Mouse (Mus musculus) forebrain, embryonic 14.5 days (tissue): ENCODE measurements around the gene Tusc2. TPM values are rescaled to one million over a fixed set of nuclear protein-coding genes. Genes with fewer than 3 reads are reported as not detected.
A peak's percentile ranks its signal among the peaks of the same experiment; 100 is the strongest.

ENCODE experiments used
- ATAC-seq: fragments of 200-750 bp; cut with Nextera tagmentation; 2 replicates; pipeline ENCODE4 v1.8.0; 2017; ENCODE audit warnings: mild to moderate bottlenecking, moderate library complexity
- DNase-seq: peaks from one replicate; pipeline ENCODE4 v3.0.0-alpha.2; 2015; ENCODE audit warnings: low spot score
- H3K27ac ChIP-seq: fragments of 300-500 bp; sonication (generic); 2 replicates; pipeline ENCODE4 v1.5.1; 2014; ENCODE audit warnings: low read depth, mild to moderate bottlenecking, control low read depth, low read length, moderate library complexity
- H3K27me3 ChIP-seq: fragments of 300-500 bp; sonication (generic); replicated peaks from 2 replicates; pipeline ENCODE4 v1.6.1; 2014; ENCODE audit warnings: low read length, control low read depth, mixed read lengths; ENCODE audit not compliant: control insufficient read depth, insufficient read depth
- H3K36me3 ChIP-seq: fragments of 300-500 bp; sonication (generic); 2 replicates; pipeline ENCODE4 v1.6.1; 2014; ENCODE audit warnings: low read length, control low read depth; ENCODE audit not compliant: control insufficient read depth, insufficient read depth
- H3K4me1 ChIP-seq: fragments of 300-500 bp; sonication (generic); 2 replicates; pipeline ENCODE4 v1.6.1; 2014; ENCODE audit warnings: antibody characterized with exemption, low read length, control low read depth; ENCODE audit not compliant: control insufficient read depth, insufficient read depth
- H3K4me2 ChIP-seq: fragments of 300-500 bp; sonication (generic); 2 replicates; pipeline ENCODE4 v1.6.1; 2014; ENCODE audit warnings: mild to moderate bottlenecking, control low read depth, low read length
- H3K4me3 ChIP-seq: fragments of 300-500 bp; sonication (generic); 2 replicates; pipeline ENCODE4 v1.5.1; 2014; ENCODE audit warnings: low read depth, low read length, control low read depth
- H3K9ac ChIP-seq: fragments of 300-500 bp; sonication (generic); 2 replicates; pipeline ENCODE4 v1.6.1; 2014; ENCODE audit warnings: mild to moderate bottlenecking, low read length, control low read depth, moderate library complexity
- H3K9me3 ChIP-seq: fragments of 300-500 bp; sonication (generic); replicated peaks from 2 replicates; pipeline ENCODE4 v1.6.1; 2016; ENCODE audit warnings: low read length, control low read depth, mixed read lengths; ENCODE audit not compliant: control insufficient read depth
- WGBS: fragments of 180-500 bp; shearing (Covaris S2); extraction: QIAGEN DNeasy Blood & Tissue Kit; methylation state at CpG from one replicate; pipeline ENCODE4 v1.1.7; 2014; 5-methylcytosine and 5-hydroxymethylcytosine counted together
- polyA plus RNA-seq: library from polyadenylated mRNA; unstranded; fragments of >200 nt; fragmentation: Nextera tagmentation; extraction: Ambion mirVana; gene quantifications from 2 replicates; pipeline ENCODE4 v1.2.1, GENCODE M21; 2014

Gene Tusc2
- polyA plus RNA-seq: 105 and 107 TPM in 2 replicates

GRCm38 (mm10) chr9:107563029-107563581 is at the start of gene Tusc2:
TSS of gene Tusc2 (plus strand) at chr9:107563255.
- under 1% methylated on average over 46 of the region's 46 CpGs for WGBS
- H3K9ac ChIP-seq: peak within 1 kb of the TSS; percentile 76
- H3K4me3 ChIP-seq: peak within 1 kb of the TSS; percentile 71
- ATAC-seq: peak; percentile 98
- peak; percentile 96 for DNase-seq
- peaks cover 14% of the 10 kb centered on the region for H3K4me1 ChIP-seq
- H3K27me3 ChIP-seq: no peaks in the 10 kb centered on the region
- H3K36me3 ChIP-seq: peaks cover 65% of the 10 kb centered on the region
- H3K9me3 ChIP-seq: no peaks in the 10 kb centered on the region
- no peak within 1 kb of the TSS; the same call in 1 of the 2 replicates for H3K27ac ChIP-seq
- peak within 1 kb of the TSS; percentile 75 for H3K4me2 ChIP-seq

GRCm38 (mm10) chr9:107514303-107514955 is 48.6 kb upstream of the Tusc2 start:
- Histone ChIP-seq H3K9me3 (no peaks in the 10 kb centered on the region), H3K36me3 (0 out of 2 replicates have a peak, but pooled peaks cover 3% of the 10 kb centered on the region), H3K4me2 (no peak overlapping the region), H3K27me3 (no peaks in the 10 kb centered on the region), H3K4me3 (no peak overlapping the region), H3K27ac (0 out of 2 replicates have a peak overlapping the region, but pooled peaks have one; percentile 9), H3K4me1 (peaks cover 16% of the 10 kb centered on the region; the same call in 1 of the 2 replicates), H3K9ac (no peak overlapping the region)
- WGBS: 22% methylated on average over 14 of the region's 14 CpGs
- peak; percentile 72 for ATAC-seq
- DNase-seq: peak; percentile 88

- no peak for DNase-seq
- no peak overlapping the region for H3K27ac ChIP-seq
- 0 out of 2 replicates have a peak, but pooled peaks cover 3% of the 10 kb centered on the region for H3K36me3 ChIP-seq
- no peaks in the 10 kb centered on the region for H3K9me3 ChIP-seq
- H3K27me3 ChIP-seq: no peaks in the 10 kb centered on the region
- no peak overlapping the region for H3K4me3 ChIP-seq
- H3K9ac ChIP-seq: no peak overlapping the region
- WGBS: 35% methylated on average over 6 of the region's 6 CpGs
- no peak for ATAC-seq
- H3K4me2 ChIP-seq: no peak overlapping the region
- peaks cover 7% of the 10 kb centered on the region; the same call in 1 of the 2 replicates for H3K4me1 ChIP-seq
Observed at GRCm38 (mm10) chr9:107520331-107520730, 42.7 kb upstream of the Tusc2 start.

DNA sequence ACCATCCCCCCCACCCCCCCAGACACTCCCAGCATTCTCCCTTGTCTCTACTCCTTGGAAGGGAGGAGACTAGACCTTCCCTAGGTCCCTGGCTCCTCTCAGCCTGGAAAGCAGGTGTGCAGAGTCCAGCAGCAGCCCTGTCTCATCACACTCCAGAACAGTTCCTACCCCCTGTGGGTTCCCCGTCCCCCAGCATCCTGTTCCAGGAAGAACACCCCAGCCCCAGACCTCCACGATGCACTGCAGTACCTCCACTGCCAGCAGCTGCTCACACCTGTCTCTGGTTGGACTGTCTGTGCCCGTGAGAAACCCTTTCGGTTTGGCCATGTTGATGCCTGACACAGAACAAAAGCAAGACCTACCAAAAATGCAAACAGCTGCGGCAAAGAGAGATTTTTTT is 41.9 kb upstream of the Tusc2 start:
- Histone ChIP-seq H3K27ac (no peak overlapping the region), H3K36me3 (0 out of 2 replicates have a peak, but pooled peaks cover 3% of the 10 kb centered on the region), H3K27me3 (peaks cover 6% of the 10 kb centered on the region; the same call in 1 of the 2 replicates), H3K4me3 (no peak overlapping the region), H3K4me2 (no peak overlapping the region), H3K9me3 (no peaks in the 10 kb centered on the region), H3K4me1 (peaks cover 8% of the 10 kb centered on the region; the same call in 1 of the 2 replicates), H3K9ac (no peak overlapping the region)
- no peak for DNase-seq
- ATAC-seq: no peak
- WGBS: 63% methylated on average over 5 of the region's 5 CpGs

- peaks cover 12% of the 10 kb centered on the region; the same call in 1 of the 2 replicates for H3K4me1 ChIP-seq
- H3K27ac ChIP-seq: no peak overlapping the region
- no peak overlapping the region for H3K4me3 ChIP-seq
- H3K36me3 ChIP-seq: 0 out of 2 replicates have a peak, but pooled peaks cover 3% of the 10 kb centered on the region
- H3K4me2 ChIP-seq: peak overlapping the region; percentile 28
- no peak for DNase-seq
- H3K9ac ChIP-seq: peak overlapping the region; percentile 32; the same call in 1 of the 2 replicates
- 20% methylated on average over 24 of the region's 25 CpGs for WGBS
- peak; percentile 37; the same call in 1 of the 2 replicates for ATAC-seq
- peaks cover 13% of the 10 kb centered on the region for H3K27me3 ChIP-seq
- H3K9me3 ChIP-seq: no peaks in the 10 kb centered on the region
Observed at GRCm38 (mm10) chr9:107521711-107522399, 41.2 kb upstream of the Tusc2 start.

GRCm38 (mm10) chr9:107522400-107522711 is 40.7 kb upstream of the Tusc2 start:
- Histone ChIP-seq H3K27ac (no peak overlapping the region), H3K4me1 (peaks cover 12% of the 10 kb centered on the region; the same call in 1 of the 2 replicates), H3K27me3 (peaks cover 18% of the 10 kb centered on the region), H3K4me2 (peak overlapping the region; percentile 28; the same call in 1 of the 2 replicates), H3K9me3 (no peaks in the 10 kb centered on the region), H3K36me3 (0 out of 2 replicates have a peak, but pooled peaks cover 3% of the 10 kb centered on the region), H3K9ac (no peak overlapping the region; the same call in 1 of the 2 replicates), H3K4me3 (no peak overlapping the region)
- no peak for ATAC-seq
- 18% methylated on average over 2 of the region's 2 CpGs for WGBS
- DNase-seq: no peak

GRCm38 (mm10) chr9:107526198-107527026 is 36.6 kb upstream of the Tusc2 start:
- Histone ChIP-seq H3K27ac (no peak overlapping the region), H3K4me2 (peak overlapping the region; percentile 43), H3K9me3 (no peaks in the 10 kb centered on the region), H3K27me3 (peaks cover 19% of the 10 kb centered on the region), H3K9ac (peak overlapping the region; percentile 21; the same call in 1 of the 2 replicates), H3K4me3 (peak overlapping the region; percentile 22), H3K36me3 (no peaks in the 10 kb centered on the region), H3K4me1 (peaks cover 12% of the 10 kb centered on the region; the same call in 1 of the 2 replicates)
- WGBS: 4% methylated on average over 43 of the region's 44 CpGs
- DNase-seq: no peak
- peak; percentile 55 for ATAC-seq

DNA sequence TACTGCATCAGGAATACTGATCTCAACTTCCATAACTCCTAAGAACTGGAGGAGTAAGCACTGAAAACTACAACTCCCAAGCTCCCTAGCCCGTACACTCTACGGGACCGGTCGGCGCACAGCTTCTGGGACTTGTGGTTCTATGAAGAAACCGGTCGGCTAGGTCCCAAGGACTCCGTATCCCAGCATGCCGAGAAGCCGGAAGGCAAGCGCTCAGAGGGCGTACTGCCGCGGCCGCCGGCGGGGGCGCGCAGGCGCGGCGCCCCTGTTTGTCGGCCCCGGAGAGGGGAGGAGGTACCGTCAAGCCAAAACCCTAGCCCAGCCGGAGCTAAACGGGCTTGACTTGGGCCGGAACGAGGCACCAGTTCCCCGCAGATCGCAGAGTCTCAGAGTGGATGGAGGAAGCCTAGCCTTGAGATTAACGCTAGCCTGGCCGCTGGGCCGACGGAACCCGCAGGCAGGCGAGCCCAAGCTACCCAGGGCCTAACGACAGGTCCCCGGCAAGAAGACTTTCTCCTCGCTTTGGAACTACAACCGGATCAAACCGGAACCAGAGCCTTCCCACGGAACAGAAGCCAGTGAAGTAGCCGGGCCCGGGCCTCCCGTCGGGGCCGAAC is 29.2 kb upstream of the Tusc2 start, which contains the start of gene Tmem115:
Gene Tmem115 (plus strand): TSS at position 155 of the 617 bp plus-strand sequence.
- Histone ChIP-seq H3K4me1 (peaks cover 22% of the 10 kb centered on the region), H3K4me2 (peak within 1 kb of the TSS; percentile 100), H3K27me3 (no peaks in the 10 kb centered on the region), H3K9me3 (no peaks in the 10 kb centered on the region), H3K4me3 (peak within 1 kb of the TSS; percentile 97), H3K27ac (peak within 1 kb of the TSS; percentile 58; the same call in 1 of the 2 replicates), H3K9ac (peak within 1 kb of the TSS; percentile 88), H3K36me3 (peaks cover 24% of the 10 kb centered on the region)
- ATAC-seq (peak; percentile 99), DNase-seq (peak; percentile 99)
- WGBS: under 1% methylated on average over 45 of the region's 48 CpGs
